Mouse (Mus musculus): ENCODE data around the gene Mms19. TPM values are rescaled to one million over a fixed set of nuclear protein-coding genes. Genes with fewer than 3 reads are reported as not detected.

The Mms19 gene
- polyA plus RNA-seq, 1 experiment, result 57.0 TPM

DNA sequence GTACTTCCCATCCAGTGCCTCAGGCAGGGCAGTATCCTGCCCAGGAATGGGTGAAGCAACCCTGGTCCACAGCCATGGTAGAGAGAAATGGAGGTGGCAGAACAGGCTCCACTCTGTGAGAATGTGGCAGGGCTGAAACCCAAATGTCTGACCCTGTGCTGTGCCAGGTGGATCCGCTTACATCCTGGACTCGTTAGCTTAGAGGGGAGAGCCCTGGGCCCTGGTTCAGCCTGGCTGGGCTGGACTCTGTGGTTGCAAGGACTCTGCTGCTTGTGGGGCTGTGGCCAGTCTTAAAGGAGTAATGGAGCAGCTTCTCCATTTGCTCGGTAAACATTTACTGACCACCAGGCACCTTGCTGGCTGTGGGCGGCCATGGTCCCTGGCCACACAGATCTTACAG, 6.2 kb upstream of the Mms19 start:
- no peak for TF ChIP-seq POLR2A (IDR thresholded peaks at IDR 0.05; ENCODE audit: borderline replicate concordance, extremely low read depth, low read depth, low read length)
- TF ChIP-seq CTCF (IDR thresholded peaks at IDR 0.05; ENCODE audit: insufficient read depth, low read length), result no peak
- DNase-seq, result no peak
- no peak overlapping the region for H3K4me3 ChIP-seq (replicated peaks; ENCODE audit: extremely low read depth, low read depth, low read length)
- H3K4me1 ChIP-seq (ENCODE audit: control insufficient read depth, insufficient read depth, low read length), result peaks cover 3% of the 10 kb centered on the region
- WGBS, result 73% methylated on average over 4 of the region's 4 CpGs

DNA sequence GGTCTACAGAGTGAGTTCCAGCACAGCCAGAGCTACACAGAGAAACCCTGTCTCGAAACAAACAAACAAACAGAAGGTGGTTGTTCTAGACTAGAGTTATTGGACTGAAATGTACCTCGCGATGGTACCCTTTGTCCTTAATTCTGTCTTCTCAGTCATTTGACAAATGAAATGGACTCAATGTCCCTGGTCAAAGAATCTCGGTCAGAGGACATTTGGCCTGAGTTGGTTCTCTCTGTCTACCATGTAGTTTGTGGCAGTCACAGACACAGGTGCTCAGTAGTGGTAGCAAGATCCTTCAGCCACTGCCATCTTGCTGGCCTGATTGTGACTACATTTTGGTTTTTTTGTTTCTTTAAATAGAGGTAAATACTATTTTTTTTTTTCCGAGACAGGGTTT, 5.0 kb upstream of the Mms19 start:
- no peak for DNase-seq
- WGBS, result 97% methylated on average over 5 of the region's 5 CpGs
- TF ChIP-seq POLR2A (IDR thresholded peaks at IDR 0.05; ENCODE audit: borderline replicate concordance, extremely low read depth, low read depth, low read length) (no peak), CTCF (IDR thresholded peaks at IDR 0.05; ENCODE audit: insufficient read depth, low read length) (no peak)
- Histone ChIP-seq H3K4me3 (replicated peaks; ENCODE audit: extremely low read depth, low read depth, low read length) (no peak overlapping the region), H3K4me1 (ENCODE audit: control insufficient read depth, insufficient read depth, low read length) (peaks cover 3% of the 10 kb centered on the region; the same call in 1 of the 2 replicates)

- WGBS, result 7% methylated on average over 4 of the region's 4 CpGs
- H3K4me3 ChIP-seq (replicated peaks; ENCODE audit: extremely low read depth, low read depth, low read length), result peak overlapping the region; percentile 63
- no peak for DNase-seq
- TF ChIP-seq POLR2A (IDR thresholded peaks at IDR 0.05; ENCODE audit: borderline replicate concordance, extremely low read depth, low read depth, low read length), result no peak
- no peak for TF ChIP-seq CTCF (IDR thresholded peaks at IDR 0.05; ENCODE audit: insufficient read depth, low read length)
- peaks cover 3% of the 10 kb centered on the region; the same call in 1 of the 2 replicates for H3K4me1 ChIP-seq (ENCODE audit: control insufficient read depth, insufficient read depth, low read length)
Measured at GRCm38 (mm10) chr19:41982791-41983150, 1.8 kb upstream of the Mms19 start.

DNA sequence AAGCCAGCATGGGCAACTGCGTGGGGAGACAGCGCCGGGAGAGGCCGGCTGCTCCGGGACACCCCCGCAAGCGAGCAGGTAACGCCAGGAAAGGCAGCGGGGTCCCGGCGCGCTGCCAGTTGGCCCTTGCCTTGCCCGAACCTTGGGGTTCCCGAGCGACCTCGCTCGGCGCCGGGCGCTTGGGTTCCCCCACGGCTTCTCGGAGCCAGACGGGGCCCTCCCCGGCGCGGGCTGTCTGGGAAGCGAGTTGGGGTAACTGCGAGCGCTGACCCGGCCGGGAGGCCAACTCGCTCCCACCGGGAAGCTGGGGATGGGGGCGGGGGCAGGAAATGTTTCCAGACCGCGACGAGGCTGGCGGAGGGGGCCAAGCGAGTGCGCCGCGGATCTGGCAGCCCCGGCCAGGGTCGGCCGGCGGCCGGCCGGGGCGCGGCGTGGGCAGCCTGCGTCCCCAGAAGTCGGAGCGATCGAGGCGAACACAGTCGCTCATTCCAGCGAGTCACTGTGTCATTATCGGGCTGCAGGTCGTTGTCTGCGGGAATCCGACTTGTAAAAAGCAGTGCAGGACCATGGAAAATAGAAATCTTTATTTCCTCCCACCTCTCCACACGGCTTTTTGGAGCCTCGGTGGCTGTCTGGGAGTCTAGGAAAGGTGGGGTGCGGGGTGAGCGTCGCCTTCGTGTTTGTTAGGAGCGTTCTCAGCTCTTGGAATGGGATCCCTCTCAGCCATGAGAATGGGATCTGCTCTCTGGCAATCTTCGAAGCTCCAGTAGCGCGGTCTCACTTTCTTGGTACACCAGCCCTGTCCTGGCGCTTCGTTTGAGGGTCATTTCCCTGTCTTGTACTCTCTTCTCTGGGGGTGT, 1.2 kb upstream of the Mms19 start:
- under 1% methylated on average over 74 of the region's 74 CpGs for WGBS
- no peak for TF ChIP-seq POLR2A (IDR thresholded peaks at IDR 0.05; ENCODE audit: borderline replicate concordance, extremely low read depth, low read depth, low read length)
- TF ChIP-seq CTCF (IDR thresholded peaks at IDR 0.05; ENCODE audit: insufficient read depth, low read length), result no peak
- H3K4me3 ChIP-seq (replicated peaks; ENCODE audit: extremely low read depth, low read depth, low read length), result peak overlapping the region; percentile 63
- DNase-seq, result peak; percentile 64
- peaks cover 3% of the 10 kb centered on the region; the same call in 1 of the 2 replicates for H3K4me1 ChIP-seq (ENCODE audit: control insufficient read depth, insufficient read depth, low read length)

GRCm38 (mm10) chr19:41981595-41981927, 604 bp upstream of the Mms19 start, which contains the start of gene Ubtd1:
Gene Ubtd1 (plus strand): TSS chr19:41981763.
- WGBS, result under 1% methylated on average over 33 of the region's 33 CpGs
- peaks cover 3% of the 10 kb centered on the region; the same call in 1 of the 2 replicates for H3K4me1 ChIP-seq (ENCODE audit: control insufficient read depth, insufficient read depth, low read length)
- 0 out of 2 replicates have a peak, but pooled peaks have one; percentile 2 for TF ChIP-seq POLR2A (IDR thresholded peaks at IDR 0.05; ENCODE audit: borderline replicate concordance, extremely low read depth, low read depth, low read length)
- TF ChIP-seq CTCF (IDR thresholded peaks at IDR 0.05; ENCODE audit: insufficient read depth, low read length), result no peak
- H3K4me3 ChIP-seq (replicated peaks; ENCODE audit: extremely low read depth, low read depth, low read length), result peak within 1 kb of the TSS; percentile 66
- no peak for DNase-seq

GRCm38 (mm10) chr19:41980422-41980818, 537 bp downstream of the Mms19 start:
- Histone ChIP-seq H3K4me1 (ENCODE audit: control insufficient read depth, insufficient read depth, low read length) (peaks cover 3% of the 10 kb centered on the region; the same call in 1 of the 2 replicates), H3K4me3 (replicated peaks; ENCODE audit: extremely low read depth, low read depth, low read length) (peak overlapping the region; percentile 66)
- TF ChIP-seq POLR2A (IDR thresholded peaks at IDR 0.05; ENCODE audit: borderline replicate concordance, extremely low read depth, low read depth, low read length) (no peak), CTCF (IDR thresholded peaks at IDR 0.05; ENCODE audit: insufficient read depth, low read length) (no peak)
- under 1% methylated on average over 16 of the region's 16 CpGs for WGBS
- DNase-seq, result no peak

DNA sequence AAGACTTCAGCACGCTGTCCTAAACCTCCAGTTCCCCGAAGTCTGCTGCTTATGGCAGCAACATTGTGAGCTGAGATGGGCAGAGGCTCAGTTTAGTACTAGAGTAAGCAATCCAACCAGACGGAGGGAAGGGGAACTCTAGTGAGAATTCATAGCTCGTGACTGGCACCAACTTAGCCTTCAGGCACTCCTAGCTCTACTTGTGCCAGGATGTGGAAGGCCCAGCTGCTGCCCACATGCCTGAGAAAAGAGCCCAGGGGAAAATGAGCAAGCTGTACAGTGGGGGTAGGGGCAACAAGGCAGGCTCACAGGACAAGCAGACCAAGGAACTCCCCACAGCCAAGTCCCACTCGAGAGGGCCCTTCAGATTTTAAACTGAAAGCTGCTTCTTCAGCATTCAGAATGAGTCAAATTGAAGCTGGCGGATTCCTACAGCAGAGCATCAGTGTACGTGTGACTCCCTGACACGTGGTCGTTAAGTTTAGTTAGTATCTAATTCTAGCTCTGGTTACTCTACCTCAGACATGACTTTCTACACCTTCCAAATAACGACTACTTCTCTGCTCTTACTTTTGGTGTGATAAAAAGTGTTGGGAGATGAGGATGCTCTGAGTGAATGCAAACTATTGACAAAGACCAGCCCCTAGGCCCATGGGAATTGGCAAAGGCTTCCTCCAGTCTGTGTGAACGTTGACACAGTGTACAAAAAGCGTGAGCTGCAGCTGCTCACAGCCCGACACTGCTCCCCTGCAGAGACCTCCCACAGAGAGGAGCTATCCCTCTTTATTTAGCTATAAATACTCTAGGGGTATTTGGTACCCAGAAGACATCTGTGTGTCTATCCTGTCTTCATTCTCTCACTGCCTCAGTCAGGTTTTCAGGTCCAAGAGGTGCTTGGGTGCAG, 6.8 kb downstream of the Mms19 start:
- Histone ChIP-seq H3K4me3 (replicated peaks; ENCODE audit: extremely low read depth, low read depth, low read length) (no peak overlapping the region), H3K4me1 (ENCODE audit: control insufficient read depth, insufficient read depth, low read length) (no peaks in the 10 kb centered on the region)
- TF ChIP-seq CTCF (IDR thresholded peaks at IDR 0.05; ENCODE audit: insufficient read depth, low read length) (no peak), POLR2A (IDR thresholded peaks at IDR 0.05; ENCODE audit: borderline replicate concordance, extremely low read depth, low read depth, low read length) (no peak)
- WGBS, result 67% methylated on average over 13 of the region's 13 CpGs
- no peak for DNase-seq

- DNase-seq, result no peak
- WGBS, result 79% methylated on average over 7 of the region's 7 CpGs
- Histone ChIP-seq H3K4me3 (replicated peaks; ENCODE audit: extremely low read depth, low read depth, low read length) (no peak overlapping the region), H3K4me1 (ENCODE audit: control insufficient read depth, insufficient read depth, low read length) (no peaks in the 10 kb centered on the region)
- TF ChIP-seq CTCF (IDR thresholded peaks at IDR 0.05; ENCODE audit: insufficient read depth, low read length) (no peak), POLR2A (IDR thresholded peaks at IDR 0.05; ENCODE audit: borderline replicate concordance, extremely low read depth, low read depth, low read length) (no peak)
Measured at GRCm38 (mm10) chr19:41969618-41970017, 11.3 kb downstream of the Mms19 start.

GRCm38 (mm10) chr19:41953574-41953973, 27.4 kb downstream of the Mms19 start:
- Histone ChIP-seq H3K4me1 (ENCODE audit: control insufficient read depth, insufficient read depth, low read length) (no peaks in the 10 kb centered on the region), H3K4me3 (replicated peaks; ENCODE audit: extremely low read depth, low read depth, low read length) (no peak overlapping the region)
- TF ChIP-seq CTCF (IDR thresholded peaks at IDR 0.05; ENCODE audit: insufficient read depth, low read length) (no peak), POLR2A (IDR thresholded peaks at IDR 0.05; ENCODE audit: borderline replicate concordance, extremely low read depth, low read depth, low read length) (no peak)
- WGBS, result 93% methylated on average over 3 of the region's 3 CpGs
- no peak for DNase-seq

Measured in lung, adult 2 months (tissue).